Mouse (Mus musculus): ENCODE results near the gene Pwwp2a. TPM values are rescaled to one million over a fixed set of nuclear protein-coding genes. Genes with fewer than 3 reads are reported as not detected.

The Pwwp2a gene
- total RNA-seq, 4 experiments from 2014 or later, result 13.8 to 18.4 (median 15.7) TPM

- no peak for DNase-seq (ENCODE audit: low spot score)
Observed at GRCm38 (mm10) chr11:43723411-43723810, 41.6 kb downstream of the Pwwp2a start.

- no peak for DNase-seq (ENCODE audit: low spot score)
Observed at GRCm38 (mm10) chr11:43727796-43728195, 46.0 kb downstream of the Pwwp2a start.

GRCm38 (mm10) chr11:43728737-43729301, 47.0 kb downstream of the Pwwp2a start:
- DNase-seq (ENCODE audit: low spot score), result no peak

- peak; percentile 99 for DNase-seq (ENCODE audit: low spot score)
Observed at GRCm38 (mm10) chr11:43747233-43748226, 65.7 kb downstream of the Pwwp2a start, which contains the start of gene Ttc1. TSS of gene Ttc1 (minus strand) at chr11:43748008.

GRCm38 (mm10) chr11:43751542-43751941, 69.7 kb downstream of the Pwwp2a start:
- DNase-seq (ENCODE audit: low spot score), result no peak

GRCm38 (mm10) chr11:43754568-43754967, 72.8 kb downstream of the Pwwp2a start:
- no peak for DNase-seq (ENCODE audit: low spot score)

- no peak for DNase-seq (ENCODE audit: low spot score)
Observed at GRCm38 (mm10) chr11:43755411-43755810, 73.6 kb downstream of the Pwwp2a start.

GRCm38 (mm10) chr11:43758436-43758835, 76.6 kb downstream of the Pwwp2a start:
- no peak for DNase-seq (ENCODE audit: low spot score)

GRCm38 (mm10) chr11:43766922-43767648, 85.3 kb downstream of the Pwwp2a start:
- DNase-seq (ENCODE audit: low spot score), result peak; percentile 49

GRCm38 (mm10) chr11:43767749-43768148, 86.0 kb downstream of the Pwwp2a start:
- DNase-seq (ENCODE audit: low spot score), result no peak

- DNase-seq (ENCODE audit: low spot score), result no peak
Observed at GRCm38 (mm10) chr11:43770110-43770509, 88.3 kb downstream of the Pwwp2a start.

Other genes starting within 250 kb of the Pwwp2a start
- gene Slu7, start 248.3 kb upstream of the Pwwp2a start, total RNA-seq (2022), result 10 to 100 TPM; 28.0 to 30.8 (median 30.1) TPM
- gene C1qtnf2, start 207.7 kb upstream of the Pwwp2a start, total RNA-seq (2022), result 1 to 10 TPM; 3.6 to 5.2 (median 4.0) TPM
- gene Ccnjl, start 153.2 kb upstream of the Pwwp2a start, total RNA-seq (2022), result 1 to 10 TPM in 3 of 4 experiments, under 1 TPM in 1; 0.87 to 2.2 (median 1.4) TPM
- gene 4933415A04Rik, start 95.0 kb upstream of the Pwwp2a start, total RNA-seq (2022), result under 1 TPM; 0.22 to 0.57 (median 0.48) TPM
- not detected for gene Fabp6, start 80.5 kb upstream of the Pwwp2a start, total RNA-seq (2022)
- gene Ttc1, start 66.0 kb downstream of the Pwwp2a start, total RNA-seq (2022), result 10 to 100 TPM; 52.3 to 63.5 (median 57.6) TPM
- 10 to 100 TPM; 37.6 to 48.8 (median 44.3) TPM for gene Adra1b, start 219.2 kb downstream of the Pwwp2a start, total RNA-seq (2022)